Mouse (Mus musculus) CD4-positive, CD25-positive, alpha-beta regulatory T cell, adult 4 months (primary cell): Measurements from ENCODE around the gene Aar2. TPM values are rescaled to one million over a fixed set of nuclear protein-coding genes. Genes with fewer than 3 reads are reported as not detected.
"Not testable (repeated sequence)": the region's sequence is repeated elsewhere in the genome, so short reads cannot be mapped to it uniquely, and the experiment has no call there.

Source experiments
- ATAC-seq: one replicate; pipeline ENCODE4 v1.8.0; 2017
- polyA plus RNA-seq, 2 experiments: library from polyadenylated mRNA; unstranded; fragments of 100-300 nt; shearing (Covaris generic); gene quantifications; one replicate each; pipeline ENCODE4 v1.2.1; 2017

Gene Aar2
- polyA plus RNA-seq, result 10 to 100 TPM; 32.9 to 42.8 TPM

- ATAC-seq, result peak; percentile 82
Measured at GRCm38 (mm10) chr2:156547123-156547891, at the start of gene Aar2. TSS of gene Aar2 (plus strand) at chr2:156547584.

- ATAC-seq, result no peak
Measured at GRCm38 (mm10) chr2:156497915-156498314, 49.5 kb upstream of the Aar2 start.

DNA sequence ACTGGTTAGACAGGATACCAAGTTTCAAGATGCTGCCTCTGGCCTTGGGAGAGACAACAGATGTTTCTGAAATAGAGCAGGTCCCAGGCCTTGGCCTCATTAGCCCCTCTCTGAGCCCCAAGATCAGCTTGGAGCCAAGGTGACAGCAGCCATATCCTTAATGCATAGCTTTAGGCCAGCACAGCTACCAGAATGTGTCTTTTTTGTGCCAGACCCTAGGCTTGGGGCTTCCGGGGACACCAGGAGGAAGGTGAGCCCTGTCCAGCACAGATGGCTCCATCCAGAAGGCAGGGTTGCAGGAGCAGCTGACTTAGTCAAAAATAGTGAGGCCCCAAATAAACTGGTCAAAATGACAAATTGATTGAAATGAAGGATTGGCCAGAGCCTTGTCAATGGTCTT lies 46.4 kb upstream of the Aar2 start:
- ATAC-seq, result no peak

GRCm38 (mm10) chr2:156505533-156505932 lies 41.9 kb upstream of the Aar2 start:
- no peak for ATAC-seq

DNA sequence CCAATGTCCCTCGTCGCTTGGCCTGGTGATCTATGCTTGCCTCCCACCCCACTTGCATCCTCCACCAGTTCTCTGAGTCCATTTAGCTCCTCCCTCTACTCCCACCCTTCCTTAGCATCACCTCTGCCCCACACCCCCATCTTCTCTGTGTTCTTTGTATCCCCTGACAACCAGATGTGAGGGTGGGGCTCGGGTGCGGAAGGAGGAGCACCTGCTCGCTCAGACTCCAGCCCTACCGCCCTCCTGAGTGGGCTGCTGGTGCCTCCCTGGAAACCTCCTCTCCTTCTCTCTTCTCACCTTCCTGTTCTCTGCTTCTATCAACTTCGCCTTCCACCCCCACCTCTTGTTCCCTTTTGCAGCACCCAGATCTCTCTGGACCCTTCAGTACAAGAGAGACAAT lies 35.4 kb upstream of the Aar2 start:
- no peak for ATAC-seq

DNA sequence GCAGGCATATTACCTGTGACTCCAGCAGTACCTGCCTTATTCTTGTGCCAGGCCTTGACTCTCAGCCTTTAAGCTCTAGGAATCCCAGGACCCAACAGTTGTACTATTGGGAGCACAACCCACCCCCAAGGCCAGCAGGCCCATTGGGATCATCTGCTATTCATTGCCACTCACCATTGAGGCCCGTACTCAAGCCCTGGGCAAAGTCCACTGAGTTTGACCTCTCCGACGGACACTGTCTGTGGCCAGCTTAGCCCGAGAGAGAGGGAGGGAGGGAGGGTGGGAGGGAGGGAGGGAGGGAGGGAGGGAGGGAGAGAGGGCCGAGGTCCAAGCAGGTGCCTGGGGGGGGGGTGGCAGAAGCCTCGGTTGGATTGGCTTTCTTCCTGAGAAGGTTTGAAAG lies 34.8 kb upstream of the Aar2 start:
- ATAC-seq, result no peak

DNA sequence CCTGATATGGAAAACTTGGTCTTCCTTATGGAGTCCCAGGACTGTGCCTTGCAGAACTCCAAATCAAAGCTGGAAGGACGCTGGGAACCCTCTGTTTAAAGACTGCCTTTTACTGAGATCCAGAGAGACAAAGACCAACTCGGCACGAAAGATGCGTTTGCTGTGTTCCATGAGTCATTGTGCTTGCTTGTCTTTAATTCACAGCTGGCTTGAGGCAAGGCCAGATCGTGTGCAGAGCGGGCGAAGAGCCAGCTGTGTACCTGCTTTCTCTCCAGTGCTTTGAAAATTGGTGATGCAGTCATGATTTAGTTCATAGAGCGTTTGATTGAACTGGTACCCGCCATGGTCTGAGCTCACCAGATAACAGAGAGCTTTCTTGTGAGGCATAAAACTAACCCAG lies 32.3 kb upstream of the Aar2 start:
- ATAC-seq, result no peak

DNA sequence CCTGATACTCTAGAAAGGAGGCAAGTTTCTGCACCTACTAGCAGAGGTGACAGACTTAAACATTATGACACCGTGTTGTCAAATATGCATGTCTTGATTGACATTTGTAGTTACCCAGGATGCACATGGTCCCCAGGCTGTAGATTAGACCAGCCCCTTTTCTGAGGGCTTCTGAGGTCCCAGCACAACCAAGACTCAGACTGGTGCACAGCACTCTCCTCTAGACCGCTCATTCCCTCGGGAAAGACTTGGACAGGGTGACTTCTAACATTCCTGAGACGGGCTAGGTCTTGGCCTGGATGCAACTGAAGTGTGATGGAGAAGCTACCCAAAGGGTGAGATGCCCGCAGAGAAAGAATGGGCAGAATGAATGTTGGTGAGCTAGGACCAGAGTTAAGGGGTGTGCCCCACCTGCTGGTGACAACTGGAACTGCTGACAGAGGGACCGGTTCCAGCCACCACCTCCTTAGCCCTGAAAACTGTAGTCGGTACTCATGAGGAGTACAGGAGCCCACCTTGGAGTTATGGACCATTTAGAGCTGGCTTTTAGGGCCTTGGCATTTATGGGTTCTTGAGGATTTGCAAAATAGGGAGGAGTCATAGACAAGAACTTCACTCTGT lies 31.7 kb upstream of the Aar2 start:
- peak; percentile 23 for ATAC-seq

DNA sequence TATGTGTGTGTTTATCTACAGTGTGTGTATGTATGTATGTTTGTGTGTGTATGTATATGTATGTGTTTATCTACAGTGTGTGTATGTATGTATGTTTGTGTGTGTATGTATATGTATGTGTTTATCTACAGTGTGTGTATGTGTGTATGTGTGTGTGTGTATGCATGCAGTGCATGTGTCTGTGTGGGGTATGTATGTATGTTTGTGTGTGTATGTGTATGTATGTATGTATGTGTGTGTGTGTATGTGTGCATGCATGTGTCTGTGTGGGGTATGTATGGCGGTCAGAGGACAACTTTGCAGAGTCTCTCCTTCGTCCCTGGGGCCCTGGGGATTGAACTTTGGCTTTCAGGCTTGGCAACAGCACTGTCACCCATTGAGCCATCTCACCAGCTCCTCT lies 30.7 kb upstream of the Aar2 start:
- not testable (repeated sequence) for ATAC-seq

DNA sequence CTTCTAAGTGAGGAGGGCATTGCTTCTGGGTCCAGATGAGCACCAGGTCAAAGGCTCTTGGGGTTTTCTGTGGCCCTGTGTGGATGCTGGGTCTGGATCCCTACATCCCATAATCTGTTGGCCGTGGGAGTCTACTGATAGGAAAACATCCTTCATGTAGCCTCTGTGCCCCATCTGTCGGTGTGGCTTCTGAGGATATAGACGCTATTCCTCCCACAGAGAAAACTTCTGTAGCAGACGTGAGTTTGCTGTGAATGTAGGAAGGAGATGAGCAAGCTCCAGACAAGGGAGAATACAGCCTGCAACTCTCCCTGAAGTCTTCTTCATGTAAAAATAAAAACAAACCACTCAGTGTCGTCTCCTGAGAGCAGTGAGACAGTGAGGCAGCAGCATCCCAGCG lies 29.1 kb upstream of the Aar2 start:
- no peak for ATAC-seq

GRCm38 (mm10) chr2:156519584-156519983 lies 27.8 kb upstream of the Aar2 start:
- ATAC-seq, result no peak

GRCm38 (mm10) chr2:156522994-156523393 lies 24.4 kb upstream of the Aar2 start:
- no peak for ATAC-seq

- ATAC-seq, result no peak
Measured at GRCm38 (mm10) chr2:156524078-156524477, 23.3 kb upstream of the Aar2 start.

GRCm38 (mm10) chr2:156529726-156530125 lies 17.7 kb upstream of the Aar2 start:
- ATAC-seq, result no peak

DNA sequence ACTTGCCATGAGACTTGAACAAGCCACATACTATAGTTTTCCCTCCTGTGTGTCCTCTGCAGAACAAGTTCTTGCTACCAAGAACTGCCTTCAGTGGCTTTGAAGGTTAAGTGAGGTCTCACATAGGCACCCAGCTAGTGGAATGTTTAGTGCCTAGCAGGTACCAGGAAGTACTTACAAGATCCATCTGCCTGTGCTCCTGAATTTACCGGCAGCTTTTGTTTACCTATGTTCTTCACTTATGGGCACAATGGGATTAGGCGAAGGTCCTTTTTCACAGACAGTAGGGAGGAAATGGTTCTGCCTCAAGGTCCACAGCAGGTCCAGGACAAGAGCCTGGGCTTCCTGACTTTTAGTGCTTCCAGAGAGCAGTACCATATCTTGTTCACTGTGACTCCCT lies 14.2 kb upstream of the Aar2 start:
- ATAC-seq, result no peak

GRCm38 (mm10) chr2:156538817-156539555 lies 8.4 kb upstream of the Aar2 start:
- ATAC-seq, result no peak

- ATAC-seq, result no peak
Measured at GRCm38 (mm10) chr2:156540991-156541390, 6.4 kb upstream of the Aar2 start.

DNA sequence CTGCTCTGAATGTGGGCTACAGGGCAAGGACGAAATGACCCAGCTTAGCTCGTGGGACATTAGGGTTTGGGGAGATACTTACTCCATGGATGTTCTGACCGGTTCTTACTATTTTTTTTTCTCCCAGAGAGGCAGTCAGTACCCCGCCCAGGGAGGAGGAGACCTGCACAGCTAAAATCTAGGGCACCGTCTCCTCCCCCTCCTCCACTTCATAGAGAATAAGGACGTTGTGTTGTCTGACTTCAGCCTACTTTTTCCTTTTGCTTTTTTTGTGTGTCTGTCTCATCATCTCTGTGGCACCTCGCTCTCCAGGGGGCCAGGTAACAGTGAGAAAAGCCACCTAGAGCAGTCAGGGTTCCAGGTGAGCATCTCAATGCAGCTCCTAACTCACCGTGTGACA lies 5.0 kb upstream of the Aar2 start:
- no peak for ATAC-seq

GRCm38 (mm10) chr2:156543804-156544203 lies 3.6 kb upstream of the Aar2 start:
- no peak for ATAC-seq

- no peak for ATAC-seq
Measured at GRCm38 (mm10) chr2:156552421-156552820, 5.0 kb downstream of the Aar2 start.

DNA sequence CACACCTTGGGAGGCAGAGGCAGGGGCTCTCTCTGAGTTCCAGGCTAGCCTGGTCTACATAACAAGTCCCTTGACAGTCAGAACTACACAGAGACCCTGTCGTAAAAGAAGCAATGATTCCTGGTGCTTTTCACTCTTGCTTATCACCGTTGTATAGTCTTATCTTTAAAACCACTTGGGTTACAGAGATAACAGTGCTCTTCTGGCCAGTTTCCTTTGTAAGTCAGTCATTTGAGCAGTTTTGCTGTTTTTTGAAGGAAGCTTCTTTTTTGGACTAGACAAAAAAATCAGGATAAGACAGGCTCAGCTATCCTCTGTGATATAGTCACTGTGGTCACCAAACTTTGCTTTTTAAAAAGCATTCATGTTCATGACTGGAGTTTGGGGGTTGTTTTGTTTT lies 14.4 kb downstream of the Aar2 start:
- no peak for ATAC-seq

GRCm38 (mm10) chr2:156563557-156563956 lies 16.2 kb downstream of the Aar2 start:
- ATAC-seq, result no peak

DNA sequence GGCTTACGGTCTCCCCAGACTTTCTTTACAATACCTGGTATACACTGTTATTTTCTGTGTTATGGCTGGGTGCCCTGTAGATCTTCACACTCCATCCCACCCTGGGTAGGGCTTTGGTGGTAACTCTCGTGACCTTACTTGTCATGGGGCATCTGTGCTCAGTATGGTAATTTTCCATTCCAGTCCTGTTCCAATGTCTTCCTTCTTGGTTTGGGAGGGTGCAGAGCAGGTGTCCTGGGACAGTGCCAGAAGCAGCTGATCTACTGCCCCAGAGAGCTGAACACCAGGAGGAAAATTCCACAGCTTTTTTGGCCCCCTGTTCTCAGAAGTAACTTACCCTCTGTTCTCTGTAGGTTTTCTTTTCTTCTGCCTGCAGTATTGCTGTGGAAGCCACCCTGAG lies 19.1 kb downstream of the Aar2 start:
- no peak for ATAC-seq

GRCm38 (mm10) chr2:156568647-156569046 lies 21.3 kb downstream of the Aar2 start:
- ATAC-seq, result no peak
